Mouse (Mus musculus): ENCODE data around the gene Nav3.
A peak's percentile ranks its signal among the peaks of the same experiment; 100 is the strongest.
"Not testable (repeated sequence)": the region's sequence is repeated elsewhere in the genome, so short reads cannot be mapped to it uniquely, and the experiment has no call there.

Gene Nav3

DNA sequence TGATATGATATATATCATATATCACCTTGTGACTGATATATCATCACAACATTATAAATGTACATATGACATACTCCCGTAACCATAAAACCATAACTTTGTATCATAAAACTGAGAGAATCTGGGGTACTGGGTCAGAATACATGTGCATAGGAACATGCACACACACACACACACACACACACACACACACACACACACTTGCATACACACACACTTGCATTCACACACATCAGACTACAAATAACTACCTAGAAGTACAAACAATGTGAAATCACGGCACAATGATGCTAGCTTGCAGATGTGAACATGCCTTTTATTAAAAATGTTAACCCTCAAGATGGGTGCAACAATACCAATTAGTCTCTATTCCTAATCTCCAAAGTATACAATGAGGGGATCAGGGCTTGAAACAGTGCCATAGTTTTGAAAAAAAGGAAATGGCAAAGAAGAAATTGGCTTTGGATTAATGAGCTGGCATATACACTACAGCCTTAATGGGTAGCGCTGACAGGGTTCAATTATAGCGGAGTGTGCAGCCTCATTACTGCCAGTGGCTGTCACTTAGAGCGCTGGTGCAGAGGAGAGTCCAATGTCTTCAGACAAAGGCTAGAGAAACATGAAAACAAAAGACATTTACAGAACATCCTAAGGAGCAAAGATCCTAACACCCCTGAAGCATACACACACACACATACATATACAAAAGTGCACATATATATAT is 72.3 kb downstream of the Nav3 start:
- DNase-seq (ENCODE audit: low spot score in 2 of 2), result not testable (repeated sequence)

DNA sequence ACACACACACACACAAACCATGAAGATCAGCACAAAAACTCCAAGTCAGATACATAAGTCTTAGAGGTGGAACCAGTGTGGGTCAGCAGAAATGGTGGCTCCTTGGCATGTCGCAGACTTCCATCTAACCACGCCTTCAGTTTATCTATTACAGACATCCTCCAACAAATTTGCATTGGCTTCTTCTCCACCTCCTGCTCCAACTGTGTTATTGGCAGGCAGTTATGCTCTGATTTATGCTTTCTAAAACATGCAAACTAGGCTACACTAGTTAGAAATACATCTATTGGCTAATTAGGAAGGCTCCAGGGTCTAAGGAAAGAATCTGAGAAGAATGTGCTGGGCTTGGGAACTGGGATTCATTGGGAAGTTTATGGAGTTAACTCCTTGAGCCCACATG is 75.2 kb downstream of the Nav3 start:
- DNase-seq (ENCODE audit: low spot score in 2 of 2), result no peak

DNA sequence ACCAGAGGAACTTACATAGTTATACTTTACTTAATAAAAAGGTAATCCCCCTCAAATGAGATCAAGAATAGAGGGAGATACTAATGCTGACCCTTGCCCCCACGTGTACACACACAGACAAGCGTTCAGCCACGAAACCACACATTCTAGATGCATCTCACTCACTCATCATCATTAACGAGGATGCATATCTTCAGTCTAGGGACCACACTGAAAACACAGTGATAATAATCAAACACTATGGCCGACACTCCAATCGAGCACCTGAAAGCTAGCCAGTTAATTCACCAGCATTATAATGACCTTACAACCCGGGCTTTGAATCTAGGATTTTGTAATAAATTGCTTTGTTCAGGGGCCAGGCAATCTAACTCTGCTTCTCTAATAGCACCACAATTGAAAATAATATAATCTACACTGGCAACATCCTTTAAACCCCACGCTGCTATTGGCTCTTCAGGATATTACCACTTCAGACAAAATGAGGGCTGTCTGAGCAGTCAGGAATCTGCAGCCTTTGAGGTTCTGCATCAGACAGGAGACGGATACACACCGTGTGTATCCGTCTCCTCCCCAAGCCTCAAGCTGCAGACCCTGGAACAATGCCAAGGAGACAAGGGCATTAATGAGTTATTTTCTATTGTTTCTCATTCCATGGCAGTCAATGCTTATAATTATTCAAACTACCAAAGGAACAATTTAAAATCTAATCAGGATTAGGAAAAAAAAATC is 83.1 kb downstream of the Nav3 start:
- no peak for DNase-seq (ENCODE audit: low spot score in 2 of 2)

DNA sequence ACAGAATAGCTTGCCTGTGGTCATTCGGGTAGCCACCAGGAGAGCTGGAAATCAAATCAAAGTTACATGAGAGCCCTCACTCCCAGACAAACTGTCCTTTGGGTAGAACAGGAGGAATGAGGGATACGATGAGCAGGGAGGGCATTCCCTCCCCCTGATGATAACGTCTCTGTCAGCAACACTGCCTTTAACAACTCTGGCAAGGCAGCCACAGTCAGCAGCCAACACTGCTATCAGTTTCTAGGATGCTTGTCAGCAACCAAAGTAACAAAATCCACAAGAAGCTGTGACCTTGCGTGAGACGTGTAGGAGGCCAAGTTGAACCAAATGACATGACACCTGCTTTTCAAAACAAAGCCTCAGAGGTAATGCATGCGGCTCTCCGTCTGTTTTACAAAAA is 103.9 kb downstream of the Nav3 start:
- DNase-seq (ENCODE audit: low spot score in 2 of 2), result peak in 1 of 2 experiments; percentile 10

DNA sequence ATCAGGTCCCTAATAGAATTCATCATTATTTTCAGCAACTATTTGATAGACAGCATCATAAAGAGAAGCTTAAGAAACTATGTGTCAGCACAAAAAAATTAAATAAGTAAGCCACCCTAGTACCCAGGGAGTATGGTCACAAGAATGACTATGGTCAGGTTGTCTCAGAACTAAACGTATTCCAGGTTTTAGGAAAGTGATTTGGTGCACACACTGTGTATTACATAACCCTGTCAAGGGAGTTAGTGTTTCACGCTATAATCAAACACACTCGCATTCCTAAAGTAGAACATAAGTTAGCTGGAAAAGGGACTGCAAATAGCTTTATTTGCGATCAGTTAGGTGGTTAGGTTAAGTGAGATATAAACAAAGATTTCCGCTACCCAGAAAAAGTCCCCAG is 126.0 kb downstream of the Nav3 start:
- no peak for DNase-seq (ENCODE audit: low spot score in 2 of 2)

DNA sequence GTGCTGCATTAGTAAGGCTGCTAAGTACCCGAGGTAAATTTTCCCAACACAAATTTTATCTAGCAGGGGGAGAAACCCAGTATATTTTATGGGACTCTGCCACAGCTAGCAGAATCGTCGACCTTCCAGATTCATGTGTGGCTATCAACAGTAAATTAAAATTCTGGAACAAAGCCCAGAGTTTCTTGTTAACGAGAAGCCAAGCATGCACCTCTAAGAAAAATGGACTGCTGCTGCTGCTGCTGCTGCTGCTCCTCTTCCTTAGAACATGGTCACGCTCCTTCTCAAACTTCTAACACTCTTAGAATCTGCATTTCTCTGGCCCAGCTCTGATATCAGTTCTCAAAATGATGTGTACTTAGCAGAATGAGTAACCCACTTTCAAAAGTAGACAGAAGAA is 126.4 kb downstream of the Nav3 start:
- no peak for DNase-seq (ENCODE audit: low spot score in 2 of 2)

DNA sequence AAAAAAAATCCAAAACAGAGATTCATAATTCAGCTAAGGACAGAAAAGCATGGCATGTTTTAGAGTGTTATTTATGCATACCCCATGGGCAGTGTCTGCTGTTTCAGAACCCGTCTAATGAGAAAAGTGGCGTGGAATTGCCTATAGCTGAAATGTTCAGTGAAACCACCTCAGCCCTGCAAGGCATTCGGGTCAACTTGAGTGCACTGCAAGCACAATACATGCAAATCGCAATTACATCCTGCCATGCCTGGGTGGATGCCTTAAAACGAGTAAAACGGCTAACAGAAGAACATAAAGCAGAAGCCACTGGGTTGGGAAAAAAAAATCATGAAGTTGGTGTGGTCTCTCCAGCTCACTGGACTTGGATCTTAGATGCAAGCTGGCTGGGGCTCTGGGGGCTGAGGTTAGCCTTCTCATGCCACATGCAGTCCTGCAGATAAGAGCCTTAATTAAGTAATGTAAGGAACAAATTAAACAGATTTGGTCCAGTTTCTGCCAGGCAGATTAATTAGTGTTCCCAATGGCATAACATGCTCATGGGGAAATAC is 133.8 kb downstream of the Nav3 start:
- DNase-seq (ENCODE audit: low spot score in 2 of 2), result no peak

DNA sequence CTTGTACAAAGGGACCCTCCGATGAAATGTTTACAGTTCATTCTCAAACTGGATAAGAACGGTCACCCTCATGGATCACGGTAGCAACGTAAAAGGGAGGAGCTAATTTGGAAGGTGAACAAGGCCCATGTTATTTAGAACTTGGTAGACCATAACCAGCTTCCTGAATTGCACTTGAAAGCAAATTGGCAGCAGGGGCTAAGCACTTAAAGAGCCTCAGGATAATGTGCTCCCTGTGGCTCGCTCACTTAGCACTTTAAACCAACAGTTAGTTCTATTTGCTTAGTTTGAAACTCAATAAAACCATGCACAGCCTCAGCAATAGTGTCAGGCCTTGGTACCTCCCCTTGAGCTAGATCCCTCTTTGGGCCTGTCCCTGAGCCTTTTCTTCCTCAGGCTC is 138.7 kb downstream of the Nav3 start:
- DNase-seq (ENCODE audit: low spot score in 2 of 2), result no peak

DNA sequence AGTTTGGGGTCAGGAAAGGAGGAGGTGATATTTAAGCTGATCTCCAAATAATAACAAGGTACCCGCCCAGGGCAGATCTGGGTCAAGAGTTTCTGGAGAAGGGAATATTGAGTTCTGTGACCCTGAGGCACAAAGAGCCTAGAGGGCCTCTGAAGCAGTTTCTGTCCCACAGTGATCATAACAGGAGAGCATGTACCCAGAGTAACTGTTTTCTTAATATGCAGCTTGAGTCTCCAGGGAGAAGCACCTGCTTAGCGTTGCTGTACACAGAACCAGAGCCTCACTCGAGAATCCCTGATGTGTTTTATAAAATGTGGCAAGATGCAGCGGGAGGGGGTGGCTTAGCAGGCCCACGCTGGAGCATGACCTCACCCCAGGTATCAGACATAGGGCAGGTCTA is 141.5 kb downstream of the Nav3 start:
- no peak for DNase-seq (ENCODE audit: low spot score in 2 of 2)

DNA sequence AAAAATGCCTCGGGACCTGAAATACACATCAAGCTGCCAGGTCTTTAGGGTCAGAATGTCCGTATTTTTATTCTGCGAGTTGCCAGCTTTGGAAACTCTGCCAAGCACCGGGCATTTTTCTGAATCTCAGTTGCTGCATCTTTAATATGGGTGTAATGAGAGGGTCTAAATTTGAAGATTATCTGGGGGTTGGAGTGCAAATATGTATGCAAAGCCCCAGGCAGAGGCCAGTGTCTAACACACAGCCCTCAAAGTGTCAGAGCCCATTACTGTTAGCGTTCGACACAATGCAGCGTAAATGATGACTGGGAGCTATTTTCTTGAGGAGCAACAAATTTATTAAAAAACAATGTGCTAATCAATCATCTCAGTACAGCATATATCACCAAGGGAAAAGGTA is 142.0 kb downstream of the Nav3 start:
- no peak for DNase-seq (ENCODE audit: low spot score in 2 of 2)

DNA sequence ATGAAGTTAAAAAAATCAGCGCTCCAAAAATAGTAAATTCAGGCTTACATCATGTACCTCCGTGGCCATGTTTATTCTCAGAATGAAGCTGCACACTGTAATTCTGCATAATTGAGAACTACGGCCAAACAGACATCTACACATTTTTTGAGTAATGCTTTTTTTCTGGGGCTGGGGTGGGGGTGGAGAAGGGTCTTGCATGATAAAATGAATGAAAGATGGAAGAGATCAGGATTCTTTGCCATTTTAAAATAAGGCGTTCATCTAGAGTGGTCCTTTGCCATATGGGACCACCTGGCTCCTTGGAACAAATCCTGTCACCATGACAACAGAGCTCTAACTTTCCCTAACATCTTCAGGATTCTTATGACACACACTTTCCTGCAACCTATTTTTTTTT is 146.5 kb downstream of the Nav3 start:
- no peak for DNase-seq (ENCODE audit: low spot score in 2 of 2)

DNA sequence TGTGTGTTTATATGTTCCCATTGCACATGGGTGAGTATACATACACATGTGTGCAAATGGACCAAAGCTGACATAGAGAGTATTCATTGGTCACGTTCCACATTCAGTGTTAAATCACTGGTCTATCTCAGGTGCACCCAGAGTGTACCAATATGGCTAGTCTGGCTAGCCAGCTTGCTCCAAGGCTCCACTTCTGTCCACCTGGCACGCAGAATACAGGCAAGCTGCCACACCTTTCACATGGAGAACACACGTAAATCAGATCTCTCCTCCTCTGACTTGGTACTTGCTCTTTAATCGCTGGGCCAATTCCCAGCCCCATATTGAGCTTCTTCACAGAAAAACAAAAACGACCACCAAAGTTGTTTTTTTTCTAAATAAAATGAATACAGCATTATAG is 150.4 kb downstream of the Nav3 start:
- no peak for DNase-seq (ENCODE audit: low spot score in 2 of 2)

DNA sequence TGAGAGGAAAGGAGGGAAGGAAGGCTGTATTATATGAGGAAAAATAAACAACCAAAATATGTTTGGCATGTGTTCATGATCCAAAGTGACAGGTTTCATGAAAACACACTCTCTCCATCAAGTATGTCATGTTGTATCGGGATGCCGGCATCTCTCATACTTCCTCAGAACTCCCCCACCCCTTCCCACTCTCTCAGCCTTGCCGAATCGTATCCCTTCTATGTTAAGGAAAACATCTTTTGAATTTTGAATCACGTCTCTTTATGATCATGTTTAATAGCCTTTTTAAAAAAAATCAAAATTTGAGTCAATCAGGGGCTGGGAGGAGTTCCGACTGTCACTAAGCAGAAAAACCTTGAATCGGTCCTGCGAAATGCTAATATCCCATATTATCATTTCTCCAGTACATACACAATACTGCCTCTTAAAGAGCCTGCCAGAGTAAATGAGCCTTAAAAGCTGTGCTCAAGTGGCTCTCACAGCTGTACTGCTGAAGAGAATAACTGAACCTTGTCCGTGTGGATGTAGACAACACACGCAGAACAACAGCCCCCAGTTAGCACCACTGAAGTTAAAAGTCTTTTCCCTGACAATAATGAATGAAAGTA is 165.9 kb downstream of the Nav3 start:
- no peak for DNase-seq (ENCODE audit: low spot score in 2 of 2)

DNA sequence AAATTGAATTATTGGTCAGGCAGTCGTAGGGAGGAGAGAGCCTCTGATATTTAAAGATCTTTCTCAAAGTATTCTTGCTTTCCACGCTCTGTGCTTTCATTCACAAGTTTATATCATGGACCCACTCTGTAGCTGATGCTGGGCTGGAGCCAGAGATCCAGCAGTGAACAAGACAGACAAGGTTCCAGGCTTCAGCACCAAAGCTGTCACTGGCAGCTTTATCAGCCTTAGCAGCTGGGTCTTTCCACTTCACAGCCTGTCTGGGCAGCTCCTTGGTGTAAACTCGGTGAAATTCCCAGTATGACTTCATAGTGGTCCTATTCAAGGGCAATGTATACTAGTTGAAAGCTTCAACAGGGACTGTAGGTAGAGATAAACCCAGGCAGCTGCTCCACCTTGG is 172.1 kb downstream of the Nav3 start:
- DNase-seq (ENCODE audit: low spot score in 2 of 2), result no peak

DNA sequence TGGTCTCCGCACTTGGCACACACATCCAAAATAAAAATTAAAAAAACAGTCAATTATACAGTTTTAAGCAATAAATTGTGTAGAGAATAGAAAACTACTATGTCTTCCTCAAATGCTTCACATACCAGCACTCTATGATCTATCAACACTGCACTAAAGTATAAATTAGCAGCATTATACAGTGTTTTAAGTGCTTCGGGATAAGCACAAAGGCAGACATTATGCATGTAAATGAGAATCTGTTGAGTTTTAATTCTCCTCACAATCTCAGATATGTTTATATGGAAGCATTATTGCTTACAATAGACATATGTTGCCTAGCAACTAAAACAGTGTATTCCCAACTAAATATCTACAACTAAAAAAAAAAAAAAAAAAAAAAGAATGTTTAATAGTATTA is 183.2 kb downstream of the Nav3 start:
- no peak for DNase-seq (ENCODE audit: low spot score in 2 of 2)

DNA sequence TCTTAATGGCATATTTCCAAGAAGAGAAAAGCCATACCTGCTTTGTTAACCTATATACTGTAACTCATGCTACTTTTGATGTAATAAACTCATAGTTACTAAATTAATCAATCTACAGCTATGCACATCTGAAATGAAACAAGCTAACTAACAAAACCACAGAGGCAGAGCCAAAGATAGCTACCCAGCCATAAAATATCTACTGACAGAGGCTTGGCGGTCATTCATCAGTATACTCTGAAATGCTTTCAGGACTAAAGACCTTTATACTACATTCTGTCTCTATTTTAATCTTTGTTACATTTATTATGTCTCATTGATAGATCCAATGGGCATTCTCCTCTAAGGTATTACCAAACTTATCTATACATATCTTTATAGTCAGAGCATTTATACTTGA is 185.4 kb downstream of the Nav3 start:
- no peak for DNase-seq (ENCODE audit: low spot score in 2 of 2)

DNA sequence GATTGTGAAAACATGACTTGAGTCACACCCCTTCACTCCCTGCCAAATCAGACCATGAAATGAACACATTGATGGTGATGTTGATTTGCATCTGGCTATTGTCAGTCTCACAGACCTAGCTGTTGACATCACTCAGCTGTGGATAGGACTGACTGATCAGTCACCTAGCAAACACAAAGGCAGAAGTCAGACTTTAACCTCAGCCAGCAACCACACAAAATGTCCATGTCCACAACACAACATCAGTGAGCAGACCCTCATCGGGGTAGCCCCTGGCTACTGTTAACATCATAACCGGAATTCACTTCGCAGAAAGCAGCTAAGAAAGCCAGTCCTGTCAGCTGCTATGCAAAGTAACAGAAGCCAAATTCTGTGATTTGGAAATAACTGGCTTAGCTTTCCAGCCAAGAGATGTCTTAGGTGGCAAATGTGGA is 213.9 kb downstream of the Nav3 start:
- peak; percentile 7 to 15 for DNase-seq (ENCODE audit: low spot score in 2 of 2)

DNA sequence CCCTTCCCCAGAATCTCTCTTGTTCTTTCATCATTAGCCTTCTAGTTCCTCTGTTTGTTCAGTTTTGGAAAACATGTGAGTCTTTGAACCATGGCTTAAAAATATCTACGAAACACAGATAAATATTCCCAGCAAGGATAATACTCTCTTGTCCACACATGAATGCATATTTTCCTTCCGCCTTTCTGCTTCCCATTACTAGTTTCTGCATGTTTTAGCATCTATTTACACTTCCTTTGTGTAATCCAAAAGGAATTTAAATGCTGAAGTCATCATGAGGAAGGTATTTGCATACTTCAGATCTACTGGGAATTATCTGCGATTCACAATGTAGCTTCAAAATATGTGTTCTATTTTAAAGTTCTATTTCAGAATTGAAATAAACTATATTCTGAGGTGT is 215.3 kb downstream of the Nav3 start:
- DNase-seq (ENCODE audit: low spot score in 2 of 2), result no peak

DNA sequence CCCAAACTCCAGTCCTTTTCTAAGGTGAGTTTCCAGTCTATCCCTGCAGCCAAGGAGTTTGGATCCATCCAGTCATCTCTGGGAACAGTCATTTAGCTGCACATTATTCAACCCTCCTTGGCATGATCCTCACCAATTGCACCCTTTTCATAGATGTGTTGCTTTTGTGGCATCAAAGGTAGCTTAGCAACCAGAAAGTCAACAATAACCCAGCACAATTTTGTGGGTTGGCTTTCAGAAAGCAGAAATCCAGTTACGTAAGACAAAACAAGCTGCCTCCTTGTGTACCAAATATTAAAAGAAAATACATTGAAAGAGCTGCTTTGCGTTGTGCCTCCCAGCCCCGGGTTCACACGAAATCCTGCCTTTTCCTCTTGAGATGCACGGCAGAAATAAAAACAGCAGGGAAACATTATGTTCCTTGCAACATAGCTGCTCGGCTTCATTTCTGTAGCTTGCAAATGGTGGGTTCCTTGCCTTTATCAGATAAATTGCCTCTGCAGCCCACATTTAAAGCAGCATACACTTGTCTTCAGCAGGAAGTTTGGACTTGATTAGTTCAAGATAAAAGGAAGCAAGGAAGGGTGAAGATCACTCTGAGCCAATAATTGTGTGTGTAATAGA is 222.6 kb downstream of the Nav3 start:
- DNase-seq (ENCODE audit: low spot score in 2 of 2), result no peak

DNA sequence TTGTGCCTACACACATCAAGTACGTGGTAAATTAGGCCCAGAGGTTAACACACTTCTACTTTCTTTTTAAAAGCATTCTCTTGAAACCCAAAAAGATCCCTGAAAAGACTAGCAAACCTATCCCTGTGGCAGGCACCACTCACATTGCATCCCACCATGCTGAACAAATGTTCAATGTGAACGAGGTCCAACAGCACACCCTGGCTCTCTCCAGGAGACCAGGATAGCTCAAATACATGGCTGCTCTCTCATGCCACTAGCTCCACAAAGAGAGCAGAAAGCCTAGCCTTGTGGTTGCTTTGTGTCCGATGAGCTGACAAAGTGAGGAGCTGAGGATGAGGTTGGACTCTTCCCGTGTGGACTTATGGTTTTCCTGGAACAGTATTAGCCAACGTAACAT is 249.6 kb downstream of the Nav3 start:
- DNase-seq (ENCODE audit: low spot score in 2 of 2), result no peak

DNA sequence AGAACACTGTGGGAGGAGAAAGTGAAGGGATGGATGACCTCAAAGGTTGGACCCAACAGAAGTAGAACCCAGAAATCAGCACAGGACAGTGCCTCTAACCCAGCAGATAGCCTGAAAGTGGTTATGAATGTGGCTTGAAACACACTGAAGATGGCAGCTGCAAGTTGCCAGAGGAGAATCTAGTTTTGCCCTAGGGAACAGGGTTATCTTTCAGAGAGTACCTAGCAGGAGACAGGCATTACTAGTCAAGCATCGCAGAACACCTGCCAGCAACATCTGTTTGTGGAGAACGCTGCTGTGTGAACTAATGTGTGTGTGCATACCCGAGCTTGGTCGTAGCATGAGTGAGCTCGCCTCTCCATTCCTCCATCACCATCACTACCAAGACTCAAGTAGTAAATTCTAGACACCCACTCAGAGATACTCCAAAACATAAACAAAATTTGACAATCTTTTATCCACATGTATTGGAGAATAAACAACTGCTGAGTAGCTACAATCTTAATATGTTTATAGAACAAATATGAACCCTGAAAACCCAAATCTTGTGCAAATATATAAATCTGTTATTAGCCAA is 251.8 kb downstream of the Nav3 start:
- no peak for DNase-seq (ENCODE audit: low spot score in 2 of 2)

DNA sequence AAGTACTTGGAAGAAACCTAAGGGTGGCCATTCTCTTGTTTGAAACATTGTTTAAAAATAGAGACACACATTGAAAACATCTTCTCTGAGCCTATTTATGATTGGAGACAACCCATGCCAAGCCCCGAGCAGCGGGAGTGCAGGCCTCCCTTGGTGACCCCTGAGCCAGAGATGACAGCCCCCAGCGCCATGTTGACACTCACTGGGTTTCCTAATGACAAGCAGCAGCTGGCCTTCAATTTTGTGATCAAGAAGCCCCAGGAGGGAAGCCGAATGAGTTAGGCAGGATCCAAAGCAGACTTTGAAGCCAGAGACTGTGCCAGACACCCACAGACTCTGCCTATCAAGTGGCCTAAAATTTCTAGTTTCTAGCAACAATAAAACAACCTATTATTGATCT is 263.1 kb downstream of the Nav3 start:
- DNase-seq (ENCODE audit: low spot score in 2 of 2), result no peak

All from heart, adult 9 months (tissue).